Mouse (Mus musculus): ENCODE measurements around the gene Ice1.

- TF ChIP-seq CTCF (IDR thresholded peaks at IDR 0.05; ENCODE audit: low read depth, low read length), result no peak
- no peak for TF ChIP-seq GATA1 (IDR thresholded peaks at IDR 0.05; ENCODE audit: borderline replicate concordance, low read length)
- TF ChIP-seq POLR2AphosphoS5 (IDR thresholded peaks at IDR 0.05; ENCODE audit: insufficient replicate concordance, low read depth, low read length), result no peak
Measured at GRCm38 (mm10) chr13:70553456-70553855, 84.0 kb downstream of the Ice1 start.
